Mouse (Mus musculus) liver, embryonic 14.5 days (tissue): ENCODE measurements around the gene Baiap2.

ENCODE experiments used
- CTCF ChIP-seq: IDR thresholded peaks from 2 replicates; pipeline ENCODE4 v1.5.1; 2016; ENCODE audit warnings: antibody characterized with exemption, low read depth, control low read depth
- EP300 ChIP-seq: IDR thresholded peaks from 2 replicates; pipeline ENCODE4 v1.6.1; 2016; ENCODE audit warnings: antibody characterized with exemption, low read depth

GRCm38 (mm10) chr11:119937216-119937615 lies 5.3 kb upstream of the Baiap2 start:
- TF ChIP-seq CTCF (no peak), EP300 (no peak)
